In genomic region chrX:73941860-73942259, GRCm38 (mm10) we compare ENCODE assay signal across 18 mouse cellular contexts. TPM values are rescaled to one million over a fixed set of nuclear protein-coding genes. Genes with fewer than 3 reads are reported as not detected.
DNase-seq lines count a peak whose midpoint lies in the region; ATAC-seq and TF ChIP-seq lines count a peak whose summit lies in the region.
"Had no signal": no experiment of that assay in that cellular context is flagged by ENCODE, and none has a peak within 500 bp of the region (broad histone marks: within the 10 kb centered on the region; RNA-seq: fewer than 3 reads in every experiment).

No protein-coding gene starts in this region.

- ATAC-seq in heart, embryonic 13.5 days (ENCODE audit: extremely low read depth, insufficient number of reproducible peaks, low FRiP score, low TSS enrichment), result no peak
- ATAC-seq in stomach, embryonic 16.5 days (ENCODE audit: insufficient read depth, low FRiP score), result peak; percentile 17; the same call in 1 of the 2 replicates
- no peak for ATAC-seq in stomach, postnatal 0 days (ENCODE audit: low FRiP score, low TSS enrichment)
- peak; percentile 64 for ATAC-seq in intestine, postnatal 0 days
- no peak for ATAC-seq in forebrain, embryonic 13.5 days
- ATAC-seq: forebrain, embryonic 16.5 days; hindbrain, embryonic 16.5 days; inflammation-experienced regulatory T-cells, adult 6 months had no signal

- H3K4me3 ChIP-seq in heart, embryonic 13.5 days, result no peak overlapping the region
- no peak overlapping the region for H3K4me3 ChIP-seq in stomach, embryonic 16.5 days (replicated peaks; ENCODE audit: low read length)
- no peak overlapping the region for H3K4me3 ChIP-seq in stomach, postnatal 0 days (ENCODE audit: low read depth, low read length)
- H3K4me3 ChIP-seq in intestine, postnatal 0 days (ENCODE audit: low read depth, low read length), result no peak overlapping the region
- no peak overlapping the region for H3K4me3 ChIP-seq in forebrain, embryonic 13.5 days
- H3K4me3 ChIP-seq: embryonic facial prominence, embryonic 12.5 days; hindbrain, embryonic 12.5 days had no signal

- peak overlapping the region; percentile 53 for H3K27ac ChIP-seq in heart, embryonic 13.5 days (replicated peaks)
- no peak overlapping the region for H3K27ac ChIP-seq in stomach, embryonic 16.5 days (ENCODE audit: low read length)
- H3K27ac ChIP-seq in stomach, postnatal 0 days (replicated peaks), result no peak overlapping the region
- H3K27ac ChIP-seq in intestine, postnatal 0 days (ENCODE audit: low read depth, low read length), result peak overlapping the region; percentile 64; the same call in 1 of the 2 replicates
- H3K27ac ChIP-seq in forebrain, embryonic 13.5 days, result no peak overlapping the region
- H3K27ac ChIP-seq: embryonic facial prominence, embryonic 12.5 days; hindbrain, embryonic 12.5 days had no signal

- no peak for DNase-seq in heart, postnatal 4 days
- DNase-seq in stomach, postnatal 0 days (ENCODE audit: low spot score), result no peak
- no peak for DNase-seq in left cerebral cortex, adult 8-10 months (ENCODE audit: low spot score in 2 of 2)
- DNase-seq: adrenal gland, adult 8-10 months; cerebellum, adult 11 months; cerebellum, adult 8-10 months; cerebellum, postnatal 14 days; gastrocnemius, postnatal 10 days; heart, postnatal 36 days had no signal

- peaks cover 20% of the 10 kb centered on the region for H3K4me1 ChIP-seq in heart, embryonic 13.5 days
- H3K4me1 ChIP-seq in stomach, embryonic 16.5 days (ENCODE audit: control insufficient read depth, insufficient read depth, low read length), result no peaks in the 10 kb centered on the region
- no peaks in the 10 kb centered on the region for H3K4me1 ChIP-seq in stomach, postnatal 0 days (replicated peaks; ENCODE audit: control insufficient read depth, insufficient read depth)
- H3K4me1 ChIP-seq in intestine, postnatal 0 days (replicated peaks; ENCODE audit: control insufficient read depth, insufficient read depth, low read length), result no peaks in the 10 kb centered on the region
- no peaks in the 10 kb centered on the region for H3K4me1 ChIP-seq in forebrain, embryonic 13.5 days
- H3K4me1 ChIP-seq: embryonic facial prominence, embryonic 12.5 days; hindbrain, embryonic 12.5 days had no signal

- H3K9ac ChIP-seq in heart, embryonic 13.5 days, result no peak overlapping the region
- H3K9ac ChIP-seq in stomach, embryonic 16.5 days (ENCODE audit: low read length), result no peak overlapping the region
- H3K9ac ChIP-seq in stomach, postnatal 0 days (ENCODE audit: low read length), result no peak overlapping the region
- H3K9ac ChIP-seq in intestine, postnatal 0 days (ENCODE audit: low read depth, low read length), result no peak overlapping the region
- no peak overlapping the region for H3K9ac ChIP-seq in forebrain, embryonic 13.5 days
- H3K9ac ChIP-seq: embryonic facial prominence, embryonic 12.5 days; hindbrain, embryonic 12.5 days had no signal

- no peaks in the 10 kb centered on the region for H3K9me3 ChIP-seq in heart, embryonic 13.5 days
- H3K9me3 ChIP-seq in stomach, embryonic 16.5 days (replicated peaks; ENCODE audit: control insufficient read depth, low read length), result no peaks in the 10 kb centered on the region
- no peaks in the 10 kb centered on the region for H3K9me3 ChIP-seq in stomach, postnatal 0 days (ENCODE audit: control insufficient read depth, low read length)
- H3K9me3 ChIP-seq in intestine, postnatal 0 days (ENCODE audit: control insufficient read depth), result no peaks in the 10 kb centered on the region
- H3K9me3 ChIP-seq in forebrain, embryonic 13.5 days (replicated peaks), result no peaks in the 10 kb centered on the region
- H3K9me3 ChIP-seq: embryonic facial prominence, embryonic 12.5 days; hindbrain, embryonic 12.5 days had no signal

- WGBS in heart, embryonic 13.5 days, result 23% methylated on average over 2 of the region's 2 CpGs
- 58% methylated on average over 2 of the region's 2 CpGs for WGBS in stomach, embryonic 16.5 days
- WGBS in stomach, postnatal 0 days, result 53% methylated on average over 2 of the region's 2 CpGs
- 54% methylated on average over 2 of the region's 2 CpGs for WGBS in intestine, postnatal 0 days
- WGBS in forebrain, embryonic 13.5 days, result 86% methylated on average over 2 of the region's 2 CpGs

- peaks cover 58% of the 10 kb centered on the region for H3K36me3 ChIP-seq in heart, embryonic 13.5 days
- no peaks in the 10 kb centered on the region for H3K36me3 ChIP-seq in stomach, embryonic 16.5 days (ENCODE audit: control insufficient read depth, insufficient read depth, low read length)
- H3K36me3 ChIP-seq in stomach, postnatal 0 days (ENCODE audit: control insufficient read depth, insufficient read depth, low read length), result peaks cover 2% of the 10 kb centered on the region; the same call in 1 of the 2 replicates
- peaks cover 21% of the 10 kb centered on the region for H3K36me3 ChIP-seq in intestine, postnatal 0 days (ENCODE audit: control insufficient read depth, insufficient read depth)
- H3K36me3 ChIP-seq in forebrain, embryonic 13.5 days (ENCODE audit: poor library complexity, severe bottlenecking), result peaks cover 58% of the 10 kb centered on the region

- no peak for TF ChIP-seq EP300 in stomach, postnatal 0 days (optimal IDR thresholded peaks at IDR 0.05)

- no peak for TF ChIP-seq CTCF in stomach, postnatal 0 days (IDR thresholded peaks at IDR 0.05; ENCODE audit: low read depth)
- TF ChIP-seq CTCF in intestine, postnatal 0 days (IDR thresholded peaks at IDR 0.05; ENCODE audit: low read depth), result no peak

- H3K27me3 ChIP-seq in heart, embryonic 13.5 days (replicated peaks), result no peaks in the 10 kb centered on the region
- H3K27me3 ChIP-seq in stomach, embryonic 16.5 days (ENCODE audit: control insufficient read depth, insufficient read depth, low read length), result no peaks in the 10 kb centered on the region
- H3K27me3 ChIP-seq in stomach, postnatal 0 days (ENCODE audit: control insufficient read depth, insufficient read depth, low read length), result no peaks in the 10 kb centered on the region
- H3K27me3 ChIP-seq in intestine, postnatal 0 days (replicated peaks; ENCODE audit: control insufficient read depth, insufficient read depth, low read length), result no peaks in the 10 kb centered on the region
- no peaks in the 10 kb centered on the region for H3K27me3 ChIP-seq in forebrain, embryonic 13.5 days
- H3K27me3 ChIP-seq: embryonic facial prominence, embryonic 12.5 days; hindbrain, embryonic 12.5 days had no signal

- no peak overlapping the region for H3K4me2 ChIP-seq in heart, embryonic 13.5 days
- H3K4me2 ChIP-seq in stomach, embryonic 16.5 days (ENCODE audit: low read depth, low read length), result no peak overlapping the region
- H3K4me2 ChIP-seq in stomach, postnatal 0 days (replicated peaks; ENCODE audit: low read depth), result no peak overlapping the region
- H3K4me2 ChIP-seq in intestine, postnatal 0 days (replicated peaks; ENCODE audit: low read depth), result no peak overlapping the region
- no peak overlapping the region for H3K4me2 ChIP-seq in forebrain, embryonic 13.5 days
- H3K4me2 ChIP-seq: embryonic facial prominence, embryonic 12.5 days; hindbrain, embryonic 12.5 days had no signal

RNA-seq across cellular contexts. Expression of gene Renbp, which starts 11.2 kb away (rescaled TPM):
- 52.1 and 60.4 TPM in 2 replicates for polyA plus RNA-seq in heart, embryonic 13.5 days (2015; fragmentation: Nextera tagmentation; extraction: Ambion mirVana)
- total RNA-seq in heart, postnatal 4 days (2021), result 10 to 100 TPM; 21.4 to 22.9 TPM
- 63.3 and 65.5 TPM in 2 replicates for polyA plus RNA-seq in stomach, embryonic 16.5 days (2015; fragmentation: Nextera tagmentation; extraction: Ambion mirVana)
- polyA plus RNA-seq in stomach, postnatal 0 days (2015; fragmentation: Nextera tagmentation; extraction: Ambion mirVana), result 19.2 and 19.7 TPM in 2 replicates
- polyA plus RNA-seq in intestine, postnatal 0 days (2015; fragmentation: Nextera tagmentation; extraction: Ambion mirVana), result 788 and 922 TPM in 2 replicates
- 10 to 100 TPM in 1 of 4 experiments, 1 to 10 TPM in 3; 5.3 to 15.8 (median 7.5) TPM for total RNA-seq in left cerebral cortex, adult 8-10 months (2022)
- 7.2 and 8.9 TPM in 2 replicates for polyA plus RNA-seq in forebrain, embryonic 13.5 days (2015; fragmentation: Nextera tagmentation; extraction: Ambion mirVana)

RNA-seq across cellular contexts. Expression of gene Naa10, which starts 20.1 kb away (rescaled TPM):
- polyA plus RNA-seq in heart, embryonic 13.5 days (2015; fragmentation: Nextera tagmentation; extraction: Ambion mirVana), result 87.0 and 96.6 TPM in 2 replicates
- 10 to 100 TPM; 66.7 to 71.7 TPM for total RNA-seq in heart, postnatal 4 days (2021)
- polyA plus RNA-seq in stomach, embryonic 16.5 days (2015; fragmentation: Nextera tagmentation; extraction: Ambion mirVana), result 126 and 134 TPM in 2 replicates
- polyA plus RNA-seq in stomach, postnatal 0 days (2015; fragmentation: Nextera tagmentation; extraction: Ambion mirVana), result 82.6 and 88.2 TPM in 2 replicates
- 76.6 and 76.7 TPM in 2 replicates for polyA plus RNA-seq in intestine, postnatal 0 days (2015; fragmentation: Nextera tagmentation; extraction: Ambion mirVana)
- 10 to 100 TPM; 47.7 to 62.7 (median 57.0) TPM for total RNA-seq in left cerebral cortex, adult 8-10 months (2022)
- 127 and 132 TPM in 2 replicates for polyA plus RNA-seq in forebrain, embryonic 13.5 days (2015; fragmentation: Nextera tagmentation; extraction: Ambion mirVana)

RNA-seq across cellular contexts. Expression of gene Arhgap4, which starts 20.2 kb away (rescaled TPM):
- 1.5 TPM in 2 replicates for polyA plus RNA-seq in heart, embryonic 13.5 days (2015; fragmentation: Nextera tagmentation; extraction: Ambion mirVana)
- 1 to 10 TPM; 1.8 to 2.0 TPM for total RNA-seq in heart, postnatal 4 days (2021)
- 4.7 and 5.7 TPM in 2 replicates for polyA plus RNA-seq in stomach, embryonic 16.5 days (2015; fragmentation: Nextera tagmentation; extraction: Ambion mirVana)
- 1.2 TPM in 2 replicates for polyA plus RNA-seq in stomach, postnatal 0 days (2015; fragmentation: Nextera tagmentation; extraction: Ambion mirVana)
- 2.5 and 2.7 TPM in 2 replicates for polyA plus RNA-seq in intestine, postnatal 0 days (2015; fragmentation: Nextera tagmentation; extraction: Ambion mirVana)
- total RNA-seq in left cerebral cortex, adult 8-10 months (2022), result 1 to 10 TPM; 4.3 to 5.1 (median 4.7) TPM
- polyA plus RNA-seq in forebrain, embryonic 13.5 days (2015; fragmentation: Nextera tagmentation; extraction: Ambion mirVana), result 1.7 and 2.0 TPM in 2 replicates

RNA-seq across cellular contexts. Expression of gene Hcfc1, which starts 24.3 kb away (rescaled TPM):
- 31.7 and 34.3 TPM in 2 replicates for polyA plus RNA-seq in heart, embryonic 13.5 days (2015; fragmentation: Nextera tagmentation; extraction: Ambion mirVana)
- total RNA-seq in heart, postnatal 4 days (2021), result 10 to 100 TPM; 73.9 to 79.3 TPM
- polyA plus RNA-seq in stomach, embryonic 16.5 days (2015; fragmentation: Nextera tagmentation; extraction: Ambion mirVana), result 37.0 and 39.1 TPM in 2 replicates
- 16.1 and 16.5 TPM in 2 replicates for polyA plus RNA-seq in stomach, postnatal 0 days (2015; fragmentation: Nextera tagmentation; extraction: Ambion mirVana)
- 19.0 and 22.6 TPM in 2 replicates for polyA plus RNA-seq in intestine, postnatal 0 days (2015; fragmentation: Nextera tagmentation; extraction: Ambion mirVana)
- total RNA-seq in left cerebral cortex, adult 8-10 months (2022), result 10 to 100 TPM; 67.9 to 78.7 (median 72.5) TPM
- 59.4 and 68.9 TPM in 2 replicates for polyA plus RNA-seq in forebrain, embryonic 13.5 days (2015; fragmentation: Nextera tagmentation; extraction: Ambion mirVana)

RNA-seq across cellular contexts. Expression of gene L1cam, which starts 46.0 kb away (rescaled TPM):
- 0.66 and 0.86 TPM in 2 replicates for polyA plus RNA-seq in heart, embryonic 13.5 days (2015; fragmentation: Nextera tagmentation; extraction: Ambion mirVana)
- 1 to 10 TPM; 1.4 to 1.6 TPM for total RNA-seq in heart, postnatal 4 days (2021)
- 9.8 and 12.9 TPM in 2 replicates for polyA plus RNA-seq in stomach, embryonic 16.5 days (2015; fragmentation: Nextera tagmentation; extraction: Ambion mirVana)
- polyA plus RNA-seq in stomach, postnatal 0 days (2015; fragmentation: Nextera tagmentation; extraction: Ambion mirVana), result 3.9 and 5.8 TPM in 2 replicates
- 3.1 and 3.2 TPM in 2 replicates for polyA plus RNA-seq in intestine, postnatal 0 days (2015; fragmentation: Nextera tagmentation; extraction: Ambion mirVana)
- total RNA-seq in left cerebral cortex, adult 8-10 months (2022), result 100 to 1,000 TPM; 147 to 158 (median 153) TPM
- 42.7 and 45.4 TPM in 2 replicates for polyA plus RNA-seq in forebrain, embryonic 13.5 days (2015; fragmentation: Nextera tagmentation; extraction: Ambion mirVana)

Comparison
In these comparisons a context has a peak if more than half of its experiments do, and no peak if none do; other contexts are left out.
1. ATAC-seq: peak in stomach, embryonic 16.5 days (single experiment) and intestine, postnatal 0 days (single experiment); none in heart, embryonic 13.5 days (single experiment), stomach, postnatal 0 days (single experiment) and forebrain, embryonic 13.5 days (single experiment).
2. H3K27ac ChIP-seq: peak in heart, embryonic 13.5 days (single experiment) and intestine, postnatal 0 days (single experiment); none in stomach, embryonic 16.5 days (single experiment), stomach, postnatal 0 days (single experiment) and forebrain, embryonic 13.5 days (single experiment).
3. RNA of gene Renbp, which starts 11.2 kb away (polyA plus RNA-seq): 788 to 922 TPM in intestine, postnatal 0 days; 63.3 to 65.5 TPM in stomach, embryonic 16.5 days, 52.1 to 60.4 TPM in heart, embryonic 13.5 days, 19.2 to 19.7 TPM in stomach, postnatal 0 days and 7.2 to 8.9 TPM in forebrain, embryonic 13.5 days; every median in the first group is over 10 times any median in the second.